Mouse (Mus musculus) intestine, embryonic 15.5 days (tissue): ENCODE results near the gene Pold2. TPM values are rescaled to one million over a fixed set of nuclear protein-coding genes. Genes with fewer than 3 reads are reported as not detected.

ENCODE experiments used
- ATAC-seq: fragments of 200-750 bp; cut with Nextera tagmentation; 2 replicates; pipeline ENCODE4 v1.8.0; 2017; ENCODE audit warnings: moderate TSS enrichment, moderate library complexity
- H3K27ac ChIP-seq: fragments of 300-500 bp; sonication (generic); 2 replicates; pipeline ENCODE4 v1.5.1; 2015; ENCODE audit warnings: mild to moderate bottlenecking, inconsistent platforms
- H3K27me3 ChIP-seq: fragments of 300-500 bp; sonication (generic); replicated peaks from 2 replicates; pipeline ENCODE4 v1.6.1; 2015; ENCODE audit warnings: inconsistent platforms
- H3K36me3 ChIP-seq: fragments of 300-500 bp; sonication (generic); 2 replicates; pipeline ENCODE4 v1.6.1; 2015; ENCODE audit warnings: inconsistent platforms
- H3K4me1 ChIP-seq: fragments of 300-500 bp; sonication (generic); replicated peaks from 2 replicates; pipeline ENCODE4 v1.6.1; 2015; ENCODE audit warnings: inconsistent platforms
- H3K4me2 ChIP-seq: fragments of 300-500 bp; sonication (generic); replicated peaks from 2 replicates; pipeline ENCODE4 v1.6.1; 2015; ENCODE audit warnings: mild to moderate bottlenecking, inconsistent platforms
- H3K4me3 ChIP-seq: fragments of 300-500 bp; sonication (generic); replicated peaks from 2 replicates; pipeline ENCODE4 v1.5.1; 2015; ENCODE audit warnings: inconsistent platforms
- H3K9ac ChIP-seq: fragments of 300-500 bp; sonication (generic); 2 replicates; pipeline ENCODE4 v1.6.1; 2015; ENCODE audit warnings: inconsistent platforms
- H3K9me3 ChIP-seq: fragments of 300-500 bp; sonication (generic); 2 replicates; pipeline ENCODE4 v1.6.1; 2016; ENCODE audit warnings: inconsistent platforms
- WGBS: fragments of 180-500 bp; shearing (Covaris S2); methylation state at CpG from one replicate; pipeline ENCODE4 v1.1.7; 2015; 5-methylcytosine and 5-hydroxymethylcytosine counted together
- polyA plus RNA-seq: library from polyadenylated mRNA; unstranded; fragments of >200 nt; fragmentation: Nextera tagmentation; extraction: Ambion mirVana; gene quantifications from 2 replicates; pipeline ENCODE4 v1.2.1, GENCODE M21; 2015

The Pold2 gene
- polyA plus RNA-seq: 137 TPM in 2 replicates

DNA sequence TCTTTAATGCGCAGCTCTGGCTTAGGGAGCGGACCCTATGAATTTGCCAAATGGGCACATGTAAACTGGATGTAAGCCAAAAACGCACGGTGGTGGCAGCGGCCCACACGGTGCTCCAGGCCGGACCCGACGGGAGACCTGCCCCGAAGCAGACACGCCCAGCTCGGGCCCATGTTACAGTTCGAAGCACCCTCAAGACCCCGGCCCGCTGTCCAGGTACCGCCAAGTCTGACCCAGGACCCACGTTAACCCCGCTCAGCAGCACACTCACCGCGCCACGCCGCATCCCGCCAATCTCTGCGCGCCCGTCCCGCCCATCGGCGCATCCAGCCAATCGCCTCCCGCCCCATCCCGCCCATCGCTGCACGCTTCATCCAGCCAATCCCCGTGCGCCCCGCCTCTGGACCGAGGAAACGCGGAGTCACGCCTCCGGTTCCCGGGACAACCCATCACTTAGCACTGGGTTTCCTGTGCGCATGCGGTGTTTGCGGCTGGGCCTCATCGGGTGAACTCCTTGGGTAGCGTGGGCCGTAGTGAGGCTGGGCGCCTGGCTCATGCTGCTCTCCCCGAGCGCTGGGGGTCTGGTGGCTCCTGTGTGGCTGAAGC, at the start of gene Pold2:
Gene Pold2, minus strand, starts transcription at position 372 of the 606 bp plus-strand sequence.
- ATAC-seq: peak; percentile 99
- no peaks in the 10 kb centered on the region for H3K9me3 ChIP-seq
- H3K27me3 ChIP-seq: no peaks in the 10 kb centered on the region
- H3K27ac ChIP-seq: peak within 1 kb of the TSS; percentile 85
- under 1% methylated on average over 52 of the region's 52 CpGs for WGBS
- peaks cover 18% of the 10 kb centered on the region for H3K4me1 ChIP-seq
- peaks cover 19% of the 10 kb centered on the region for H3K36me3 ChIP-seq
- H3K4me2 ChIP-seq: peak within 1 kb of the TSS; percentile 79
- peak within 1 kb of the TSS; percentile 55 for H3K4me3 ChIP-seq
- peak within 1 kb of the TSS; percentile 66 for H3K9ac ChIP-seq

GRCm38 (mm10) chr11:5926696-5927220, 48.7 kb upstream of the Pold2 start:
- 76% methylated on average over 3 of the region's 3 CpGs for WGBS
- no peaks in the 10 kb centered on the region for H3K9me3 ChIP-seq
- no peaks in the 10 kb centered on the region for H3K27me3 ChIP-seq
- H3K27ac ChIP-seq: no peak overlapping the region
- H3K9ac ChIP-seq: no peak overlapping the region
- H3K36me3 ChIP-seq: no peaks in the 10 kb centered on the region
- H3K4me1 ChIP-seq: no peaks in the 10 kb centered on the region
- no peak overlapping the region for H3K4me3 ChIP-seq
- ATAC-seq: no peak
- H3K4me2 ChIP-seq: no peak overlapping the region

GRCm38 (mm10) chr11:5924699-5925098, 46.6 kb upstream of the Pold2 start:
- no peaks in the 10 kb centered on the region for H3K27me3 ChIP-seq
- H3K9me3 ChIP-seq: no peaks in the 10 kb centered on the region
- H3K4me1 ChIP-seq: no peaks in the 10 kb centered on the region
- H3K4me3 ChIP-seq: no peak overlapping the region
- ATAC-seq: no peak
- H3K9ac ChIP-seq: no peak overlapping the region
- H3K36me3 ChIP-seq: no peaks in the 10 kb centered on the region
- 66% methylated on average over 8 of the region's 8 CpGs for WGBS
- H3K4me2 ChIP-seq: no peak overlapping the region
- H3K27ac ChIP-seq: no peak overlapping the region

DNA sequence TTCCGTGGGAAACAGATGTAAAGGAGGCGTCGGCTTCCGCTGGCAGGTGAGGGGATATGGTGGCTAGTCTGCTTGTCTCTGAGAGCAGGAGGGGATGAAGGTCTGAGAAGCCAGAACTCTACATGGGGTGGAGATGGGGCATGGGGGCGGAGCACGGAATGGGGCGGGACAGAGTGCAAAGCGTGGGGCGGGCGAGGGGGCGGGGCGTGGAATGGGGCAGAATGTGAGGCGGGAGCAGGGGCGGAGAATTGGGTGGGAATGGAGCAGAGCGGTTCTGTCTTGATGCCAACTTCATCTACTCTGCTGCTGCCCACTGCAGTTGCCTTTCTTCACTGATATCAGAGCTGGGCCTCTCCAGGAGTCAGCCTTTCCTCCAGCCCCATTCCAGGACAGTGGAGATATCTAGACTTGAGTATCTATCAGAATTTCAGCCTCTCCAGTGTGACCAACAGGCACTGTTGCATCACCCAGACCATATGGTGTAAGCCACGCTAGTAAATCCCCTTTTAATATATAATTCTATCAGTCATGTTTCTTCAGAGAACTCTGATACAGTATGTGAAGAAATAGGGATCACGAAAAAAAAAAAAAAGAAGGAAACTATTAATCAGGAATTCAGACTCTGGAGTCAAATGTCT, 42.4 kb upstream of the Pold2 start:
- H3K4me2 ChIP-seq: peak overlapping the region; percentile 28
- ATAC-seq: peak; percentile 51; the same call in 1 of the 2 replicates
- H3K27ac ChIP-seq: no peak overlapping the region
- H3K36me3 ChIP-seq: no peaks in the 10 kb centered on the region
- H3K9me3 ChIP-seq: no peaks in the 10 kb centered on the region
- no peaks in the 10 kb centered on the region for H3K4me1 ChIP-seq
- no peak overlapping the region for H3K9ac ChIP-seq
- no peak overlapping the region for H3K4me3 ChIP-seq
- 34% methylated on average over 17 of the region's 17 CpGs for WGBS
- no peaks in the 10 kb centered on the region for H3K27me3 ChIP-seq

DNA sequence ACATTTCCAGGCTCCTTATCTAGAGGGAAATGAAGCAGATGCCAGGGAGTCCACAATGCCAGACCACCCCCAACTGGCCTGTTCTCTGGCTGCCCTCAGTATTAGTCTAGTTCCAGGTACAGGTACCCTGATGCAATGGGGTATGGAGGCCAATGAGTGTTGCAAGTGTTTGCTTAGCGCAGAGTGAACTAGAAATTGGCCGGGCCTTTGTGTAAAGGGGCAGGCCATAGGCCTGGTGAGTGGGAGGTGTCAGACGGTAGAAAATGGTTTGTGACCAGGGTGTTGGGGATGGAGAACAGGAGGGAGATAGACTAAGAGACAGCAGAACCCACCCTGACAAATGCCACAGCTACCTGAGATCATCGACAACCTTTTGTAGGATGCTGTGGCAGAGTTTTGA, 41.5 kb upstream of the Pold2 start:
- Histone ChIP-seq H3K36me3 (no peaks in the 10 kb centered on the region), H3K27ac (no peak overlapping the region), H3K9ac (no peak overlapping the region), H3K4me1 (no peaks in the 10 kb centered on the region), H3K4me2 (no peak overlapping the region), H3K4me3 (no peak overlapping the region), H3K9me3 (no peaks in the 10 kb centered on the region), H3K27me3 (no peaks in the 10 kb centered on the region)
- 92% methylated on average over 4 of the region's 4 CpGs for WGBS
- ATAC-seq: no peak

DNA sequence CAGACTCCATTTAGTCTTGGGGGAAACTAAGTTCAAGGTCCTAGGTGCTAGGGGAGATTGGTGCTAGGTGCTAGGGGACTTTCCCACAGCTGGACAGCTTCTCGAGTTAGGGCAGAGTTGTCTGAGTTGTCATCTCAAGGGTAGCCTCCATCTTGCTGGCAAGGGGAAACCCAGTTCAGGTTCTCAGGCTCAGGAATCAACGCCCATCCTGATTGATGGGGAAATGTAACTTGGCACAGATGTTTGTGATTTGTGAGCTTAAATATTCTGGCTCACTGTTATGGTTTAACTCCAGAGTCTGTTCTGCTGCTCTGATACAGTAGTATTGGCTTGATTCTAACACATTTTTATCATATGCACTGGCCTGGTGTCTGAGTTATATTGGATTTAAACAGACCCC, 40.0 kb upstream of the Pold2 start:
- no peak overlapping the region for H3K27ac ChIP-seq
- no peak overlapping the region for H3K4me3 ChIP-seq
- no peaks in the 10 kb centered on the region for H3K4me1 ChIP-seq
- no peaks in the 10 kb centered on the region for H3K36me3 ChIP-seq
- H3K27me3 ChIP-seq: no peaks in the 10 kb centered on the region
- 62% methylated on average over 2 of the region's 2 CpGs for WGBS
- ATAC-seq: no peak
- no peak overlapping the region for H3K9ac ChIP-seq
- H3K9me3 ChIP-seq: no peaks in the 10 kb centered on the region
- H3K4me2 ChIP-seq: no peak overlapping the region

- Histone ChIP-seq H3K4me1 (peaks cover 2% of the 10 kb centered on the region; the same call in 1 of the 2 replicates), H3K27me3 (no peaks in the 10 kb centered on the region), H3K9ac (no peak overlapping the region), H3K4me3 (no peak overlapping the region), H3K27ac (no peak overlapping the region), H3K36me3 (no peaks in the 10 kb centered on the region), H3K9me3 (no peaks in the 10 kb centered on the region), H3K4me2 (no peak overlapping the region)
- WGBS: 69% methylated on average over 8 of the region's 8 CpGs
- ATAC-seq: no peak
Observed at GRCm38 (mm10) chr11:5916178-5916548, 38.1 kb upstream of the Pold2 start.

DNA sequence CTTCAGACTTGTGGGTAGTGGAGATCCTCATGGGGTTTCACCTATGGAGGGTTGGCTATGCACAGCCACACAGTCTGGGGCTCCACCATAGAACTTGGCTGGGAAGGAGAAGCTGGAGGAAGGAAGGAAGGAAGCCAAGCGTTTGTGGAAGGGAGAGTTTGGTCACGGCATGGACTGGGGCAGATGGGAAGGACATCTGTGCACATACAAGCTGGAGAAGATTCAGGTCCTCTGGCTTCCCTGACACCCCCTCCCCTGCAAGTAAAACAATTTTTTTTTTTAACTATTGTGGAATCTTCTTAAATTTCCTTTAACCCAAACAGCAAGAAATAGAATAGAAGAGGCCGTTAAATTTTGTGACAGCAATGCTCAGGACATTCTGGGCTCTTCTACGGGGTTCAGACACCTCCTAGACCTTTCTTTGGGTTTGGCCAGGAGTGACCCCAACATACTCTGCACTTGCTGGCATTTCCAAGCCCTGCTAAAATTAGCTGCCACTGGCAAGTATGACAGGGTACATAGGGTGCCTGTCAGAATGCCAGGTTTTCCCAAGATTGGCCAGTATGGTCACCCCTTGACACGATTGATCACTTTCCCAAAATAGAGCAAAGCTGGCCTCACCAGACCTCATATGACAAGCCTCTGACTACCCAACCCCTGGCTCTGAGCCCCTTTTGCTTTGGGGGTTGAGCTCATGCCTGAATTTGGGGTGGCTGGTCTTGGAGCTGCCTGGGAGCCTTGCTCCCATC, 37.5 kb upstream of the Pold2 start:
- Histone ChIP-seq H3K36me3 (no peaks in the 10 kb centered on the region), H3K27ac (no peak overlapping the region), H3K9me3 (no peaks in the 10 kb centered on the region), H3K9ac (no peak overlapping the region), H3K27me3 (no peaks in the 10 kb centered on the region), H3K4me2 (no peak overlapping the region), H3K4me3 (no peak overlapping the region), H3K4me1 (peaks cover 2% of the 10 kb centered on the region; the same call in 1 of the 2 replicates)
- ATAC-seq: no peak
- 73% methylated on average over 5 of the region's 5 CpGs for WGBS

DNA sequence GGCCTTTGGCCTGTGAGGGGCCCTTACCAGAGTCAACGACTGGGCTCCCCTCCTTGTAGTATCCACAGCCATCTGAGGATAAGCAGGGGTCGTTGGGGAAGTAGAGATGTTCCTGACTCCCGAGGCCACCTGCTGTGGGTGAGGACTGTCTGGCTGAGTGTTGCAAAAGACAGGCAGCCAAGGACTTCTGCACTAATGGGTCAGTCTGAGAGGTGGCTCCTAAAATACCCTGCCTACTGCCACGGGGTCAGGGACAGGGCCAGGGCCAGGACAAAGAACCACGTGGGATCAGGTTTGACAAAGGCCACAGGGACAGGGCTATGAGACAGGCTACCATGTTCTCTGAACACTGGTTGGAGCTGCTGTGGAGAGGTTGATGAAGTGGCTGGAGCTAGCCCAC, 36.8 kb upstream of the Pold2 start:
- H3K4me1 ChIP-seq: peaks cover 2% of the 10 kb centered on the region; the same call in 1 of the 2 replicates
- H3K9me3 ChIP-seq: no peaks in the 10 kb centered on the region
- 61% methylated on average over 5 of the region's 5 CpGs for WGBS
- no peak overlapping the region for H3K27ac ChIP-seq
- no peaks in the 10 kb centered on the region for H3K27me3 ChIP-seq
- no peak overlapping the region for H3K4me2 ChIP-seq
- H3K4me3 ChIP-seq: no peak overlapping the region
- ATAC-seq: no peak
- H3K9ac ChIP-seq: no peak overlapping the region
- H3K36me3 ChIP-seq: no peaks in the 10 kb centered on the region

DNA sequence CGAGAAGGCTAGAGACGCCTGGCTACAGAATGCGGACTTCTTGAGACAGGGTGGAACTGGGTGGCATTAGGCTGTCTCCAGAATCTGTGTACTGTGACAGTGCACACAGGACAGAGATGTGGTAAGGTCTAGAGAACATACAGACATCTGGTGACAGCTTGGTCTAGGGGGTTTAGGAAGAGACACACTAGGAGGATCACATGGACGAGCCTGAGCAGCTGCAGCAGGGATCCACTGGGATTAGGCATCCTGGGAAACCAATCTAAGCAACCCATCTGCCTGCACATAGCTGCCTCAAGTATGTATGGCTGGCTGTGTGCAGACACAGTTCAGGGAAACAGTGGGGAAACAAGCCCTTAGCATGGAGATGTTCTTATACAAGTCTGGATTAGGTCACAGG, 35.8 kb upstream of the Pold2 start:
- no peaks in the 10 kb centered on the region for H3K9me3 ChIP-seq
- H3K9ac ChIP-seq: no peak overlapping the region
- no peak overlapping the region for H3K4me3 ChIP-seq
- H3K27ac ChIP-seq: no peak overlapping the region
- no peak overlapping the region for H3K4me2 ChIP-seq
- 84% methylated on average over 4 of the region's 4 CpGs for WGBS
- no peaks in the 10 kb centered on the region for H3K27me3 ChIP-seq
- ATAC-seq: no peak
- peaks cover 2% of the 10 kb centered on the region; the same call in 1 of the 2 replicates for H3K4me1 ChIP-seq
- no peaks in the 10 kb centered on the region for H3K36me3 ChIP-seq

- Histone ChIP-seq H3K27ac (no peak overlapping the region), H3K4me2 (no peak overlapping the region), H3K9ac (no peak overlapping the region), H3K9me3 (no peaks in the 10 kb centered on the region), H3K4me3 (no peak overlapping the region), H3K4me1 (peaks cover 2% of the 10 kb centered on the region; the same call in 1 of the 2 replicates), H3K27me3 (no peaks in the 10 kb centered on the region), H3K36me3 (no peaks in the 10 kb centered on the region)
- no peak for ATAC-seq
- 72% methylated on average over 8 of the region's 8 CpGs for WGBS
Observed at GRCm38 (mm10) chr11:5913256-5913655, 35.2 kb upstream of the Pold2 start.

- no peak overlapping the region for H3K27ac ChIP-seq
- H3K36me3 ChIP-seq: no peaks in the 10 kb centered on the region
- H3K9ac ChIP-seq: no peak overlapping the region
- peaks cover 2% of the 10 kb centered on the region; the same call in 1 of the 2 replicates for H3K4me1 ChIP-seq
- H3K4me2 ChIP-seq: no peak overlapping the region
- no peak; the same call in 1 of the 2 replicates for ATAC-seq
- H3K27me3 ChIP-seq: no peaks in the 10 kb centered on the region
- H3K4me3 ChIP-seq: no peak overlapping the region
- H3K9me3 ChIP-seq: no peaks in the 10 kb centered on the region
- 30% methylated on average over 5 of the region's 5 CpGs for WGBS
Observed at GRCm38 (mm10) chr11:5912635-5913034, 34.5 kb upstream of the Pold2 start.
